Mouse (Mus musculus): ENCODE measurements around the gene Cox6a1. TPM values are rescaled to one million over a fixed set of nuclear protein-coding genes. Genes with fewer than 3 reads are reported as not detected.

Cox6a1 gene
- total and polyA plus RNA-seq, 2 experiments from 2014 or later, result 1,342 to 1,504 TPM

DNA sequence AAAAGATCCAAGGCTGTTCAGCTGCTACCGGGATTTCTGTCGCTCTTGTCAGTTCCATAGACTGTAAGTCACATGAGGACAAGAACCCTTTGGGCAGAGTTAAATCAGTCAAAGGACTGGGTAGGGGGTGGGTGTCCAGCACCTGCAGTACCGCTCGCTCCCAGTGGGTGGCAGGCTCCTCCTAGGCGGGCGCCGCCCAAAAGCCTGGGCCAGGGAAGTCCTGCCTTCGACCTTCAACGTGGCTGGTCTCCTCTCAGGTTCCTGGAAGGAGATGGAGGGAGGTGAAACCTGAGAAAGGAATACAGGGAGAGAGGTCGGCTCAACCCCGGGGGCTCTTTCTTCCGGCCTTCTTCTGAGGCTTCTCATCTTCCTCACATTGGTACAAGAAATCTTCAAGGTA, 10.1 kb upstream of the Cox6a1 start:
- DNase-seq (ENCODE audit: low spot score) (peak; percentile 77), ATAC-seq (ENCODE audit: low FRiP score) (no peak)
- no peak overlapping the region for H3K27ac ChIP-seq (ENCODE audit: low read depth, low read length)
- WGBS, result 7% methylated on average over 12 of the region's 12 CpGs
- H3K4me1 ChIP-seq (ENCODE audit: insufficient read depth, low read length), result no peaks in the 10 kb centered on the region
- H3K4me2 ChIP-seq (ENCODE audit: low read depth, low read length, poor library complexity, severe bottlenecking), result no peak overlapping the region
- no peak overlapping the region for H3K9ac ChIP-seq (replicated peaks; ENCODE audit: low read length, poor library complexity, severe bottlenecking)
- H3K36me3 ChIP-seq (ENCODE audit: insufficient read depth, low read length), result no peaks in the 10 kb centered on the region
- no peaks in the 10 kb centered on the region for H3K27me3 ChIP-seq (ENCODE audit: insufficient read depth, low read length)
- peak; percentile 84 for TF ChIP-seq CTCF (IDR thresholded peaks at IDR 0.05)
- no peaks in the 10 kb centered on the region for H3K9me3 ChIP-seq (ENCODE audit: low read length)
- H3K4me3 ChIP-seq (ENCODE audit: low read depth, low read length), result no peak overlapping the region

- Histone ChIP-seq H3K4me3 (ENCODE audit: low read depth, low read length) (no peak overlapping the region), H3K9ac (replicated peaks; ENCODE audit: low read length, poor library complexity, severe bottlenecking) (no peak overlapping the region), H3K4me1 (ENCODE audit: insufficient read depth, low read length) (no peaks in the 10 kb centered on the region), H3K27ac (ENCODE audit: low read depth, low read length) (no peak overlapping the region), H3K9me3 (ENCODE audit: low read length) (no peaks in the 10 kb centered on the region), H3K27me3 (ENCODE audit: insufficient read depth, low read length) (no peaks in the 10 kb centered on the region), H3K36me3 (ENCODE audit: insufficient read depth, low read length) (no peaks in the 10 kb centered on the region), H3K4me2 (ENCODE audit: low read depth, low read length, poor library complexity, severe bottlenecking) (no peak overlapping the region)
- ATAC-seq (ENCODE audit: low FRiP score), result no peak
- no peak for DNase-seq (ENCODE audit: low spot score)
- WGBS, result 76% methylated on average over 13 of the region's 13 CpGs
- TF ChIP-seq CTCF (IDR thresholded peaks at IDR 0.05), result no peak
Measured at GRCm38 (mm10) chr5:115355070-115355469, 6.3 kb upstream of the Cox6a1 start.

DNA sequence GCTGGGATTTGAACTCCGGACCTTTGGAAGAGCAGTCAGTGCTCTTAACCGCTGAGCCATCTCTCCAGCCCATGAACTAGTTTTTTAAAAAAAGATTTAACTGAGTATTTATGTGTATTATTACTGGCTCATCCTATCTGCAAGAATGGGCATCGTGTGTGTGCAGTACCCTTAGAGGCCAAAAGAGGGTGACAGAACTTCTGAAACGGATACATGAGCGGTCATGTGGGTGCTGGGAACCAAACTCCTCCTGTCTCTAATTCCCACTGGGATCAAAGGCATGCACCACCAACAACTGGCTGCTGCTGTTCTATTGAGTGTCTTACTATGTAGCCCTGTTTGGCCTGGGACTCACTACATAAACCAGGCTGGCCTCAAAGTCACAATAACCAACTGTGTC, 2.6 kb upstream of the Cox6a1 start:
- Histone ChIP-seq H3K9me3 (ENCODE audit: low read length) (no peaks in the 10 kb centered on the region), H3K27me3 (ENCODE audit: insufficient read depth, low read length) (no peaks in the 10 kb centered on the region), H3K4me3 (ENCODE audit: low read depth, low read length) (no peak overlapping the region), H3K9ac (replicated peaks; ENCODE audit: low read length, poor library complexity, severe bottlenecking) (no peak overlapping the region), H3K36me3 (ENCODE audit: insufficient read depth, low read length) (no peaks in the 10 kb centered on the region), H3K4me2 (ENCODE audit: low read depth, low read length, poor library complexity, severe bottlenecking) (no peak overlapping the region), H3K4me1 (ENCODE audit: insufficient read depth, low read length) (peaks cover 4% of the 10 kb centered on the region; the same call in 1 of the 2 replicates), H3K27ac (ENCODE audit: low read depth, low read length) (no peak overlapping the region)
- WGBS, result 84% methylated on average over 5 of the region's 5 CpGs
- TF ChIP-seq CTCF (IDR thresholded peaks at IDR 0.05), result 0 out of 2 replicates have a peak, but pooled peaks have one; percentile 20
- DNase-seq (ENCODE audit: low spot score) (no peak), ATAC-seq (ENCODE audit: low FRiP score) (no peak)

GRCm38 (mm10) chr5:115349225-115349555, 409 bp upstream of the Cox6a1 start:
- under 1% methylated on average over 18 of the region's 18 CpGs for WGBS
- Histone ChIP-seq H3K4me1 (ENCODE audit: insufficient read depth, low read length) (peaks cover 4% of the 10 kb centered on the region; the same call in 1 of the 2 replicates), H3K27ac (ENCODE audit: low read depth, low read length) (peak overlapping the region; percentile 68), H3K9me3 (ENCODE audit: low read length) (no peaks in the 10 kb centered on the region), H3K27me3 (ENCODE audit: insufficient read depth, low read length) (no peaks in the 10 kb centered on the region), H3K36me3 (ENCODE audit: insufficient read depth, low read length) (peaks cover 12% of the 10 kb centered on the region), H3K4me3 (ENCODE audit: low read depth, low read length) (peak overlapping the region; percentile 85), H3K9ac (replicated peaks; ENCODE audit: low read length, poor library complexity, severe bottlenecking) (peak overlapping the region; percentile 56), H3K4me2 (ENCODE audit: low read depth, low read length, poor library complexity, severe bottlenecking) (peak overlapping the region; percentile 95)
- no peak for TF ChIP-seq CTCF (IDR thresholded peaks at IDR 0.05)
- no peak for ATAC-seq (ENCODE audit: low FRiP score)
- no peak for DNase-seq (ENCODE audit: low spot score)

DNA sequence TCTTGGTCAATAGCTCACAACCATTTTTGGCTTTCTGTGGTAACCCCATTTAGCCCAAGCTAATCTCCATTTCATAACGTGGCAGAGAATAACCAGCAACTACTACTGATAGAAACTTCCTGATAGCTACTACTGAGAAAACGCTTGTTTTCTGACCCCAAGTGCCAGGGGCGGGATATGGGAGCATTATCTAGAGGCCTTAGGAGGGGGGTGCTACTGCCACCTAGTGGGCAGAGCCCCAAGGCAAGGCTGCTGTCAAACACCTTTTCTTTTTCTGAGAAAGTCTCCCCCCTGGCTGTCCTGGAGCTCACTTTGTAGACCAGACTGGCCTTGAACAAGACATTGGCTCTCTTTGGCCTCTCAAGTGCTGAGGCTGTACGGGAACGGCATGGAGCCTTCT, 1.2 kb downstream of the Cox6a1 start:
- ATAC-seq (ENCODE audit: low FRiP score), result no peak
- Histone ChIP-seq H3K27me3 (ENCODE audit: insufficient read depth, low read length) (no peaks in the 10 kb centered on the region), H3K4me1 (ENCODE audit: insufficient read depth, low read length) (peaks cover 4% of the 10 kb centered on the region; the same call in 1 of the 2 replicates), H3K9ac (replicated peaks; ENCODE audit: low read length, poor library complexity, severe bottlenecking) (no peak overlapping the region), H3K4me2 (ENCODE audit: low read depth, low read length, poor library complexity, severe bottlenecking) (peak overlapping the region; percentile 95), H3K36me3 (ENCODE audit: insufficient read depth, low read length) (peaks cover 28% of the 10 kb centered on the region), H3K9me3 (ENCODE audit: low read length) (no peaks in the 10 kb centered on the region), H3K4me3 (ENCODE audit: low read depth, low read length) (peak overlapping the region; percentile 85), H3K27ac (ENCODE audit: low read depth, low read length) (no peak overlapping the region)
- TF ChIP-seq CTCF (IDR thresholded peaks at IDR 0.05), result peak; percentile 84
- DNase-seq (ENCODE audit: low spot score), result peak; percentile 82
- 1% methylated on average over 5 of the region's 5 CpGs for WGBS

DNA sequence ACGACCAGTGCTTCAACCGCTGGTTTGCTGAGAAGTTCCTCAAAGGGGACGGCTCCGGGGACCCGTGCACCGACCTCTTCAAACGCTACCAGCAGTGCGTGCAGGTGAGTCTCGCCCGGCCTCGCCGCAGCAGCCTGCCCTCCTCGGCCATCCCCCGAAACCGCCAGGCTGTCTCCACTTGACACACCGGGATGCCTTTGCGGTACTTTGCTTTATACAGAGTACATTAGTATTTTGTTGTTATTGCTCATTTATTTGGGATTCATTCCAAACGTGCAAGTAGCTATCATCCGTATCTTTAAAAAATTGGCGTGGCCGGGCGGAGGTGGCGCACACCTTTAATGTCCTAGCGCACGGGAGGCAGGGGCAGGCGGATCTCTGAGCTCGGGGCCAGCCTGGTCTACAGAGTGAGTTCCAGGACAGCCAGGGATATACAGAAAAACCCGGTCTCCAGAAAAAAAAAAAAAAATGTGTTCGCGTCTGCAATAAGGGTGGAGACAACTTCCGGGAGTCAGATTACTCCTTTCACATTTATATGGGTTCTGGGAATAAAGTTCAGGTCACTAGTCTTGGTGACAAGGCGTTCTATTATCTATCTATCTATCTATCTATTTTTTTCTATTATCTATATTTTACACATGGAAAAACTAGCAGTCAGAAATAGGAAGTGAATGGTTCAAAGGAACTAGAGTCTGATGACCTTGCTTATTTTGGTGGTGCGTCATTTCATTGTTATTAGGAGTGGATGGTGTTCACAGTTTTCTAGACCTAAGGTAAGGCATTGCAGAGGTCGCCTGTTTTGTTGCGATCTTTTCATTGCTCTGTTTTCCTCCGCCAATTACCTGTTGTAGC, 7.2 kb downstream of the Cox6a1 start:
- H3K27me3 ChIP-seq (ENCODE audit: insufficient read depth, low read length), result no peaks in the 10 kb centered on the region
- H3K27ac ChIP-seq (ENCODE audit: low read depth, low read length), result peak overlapping the region; percentile 81
- H3K36me3 ChIP-seq (ENCODE audit: insufficient read depth, low read length), result peaks cover 28% of the 10 kb centered on the region
- no peak for ATAC-seq (ENCODE audit: low FRiP score)
- TF ChIP-seq CTCF (IDR thresholded peaks at IDR 0.05), result no peak
- DNase-seq (ENCODE audit: low spot score), result no peak
- H3K4me1 ChIP-seq (ENCODE audit: insufficient read depth, low read length), result peaks cover 5% of the 10 kb centered on the region
- H3K9me3 ChIP-seq (ENCODE audit: low read length), result no peaks in the 10 kb centered on the region
- peak overlapping the region; percentile 69 for H3K4me2 ChIP-seq (ENCODE audit: low read depth, low read length, poor library complexity, severe bottlenecking)
- peak overlapping the region; percentile 90 for H3K4me3 ChIP-seq (ENCODE audit: low read depth, low read length)
- H3K9ac ChIP-seq (replicated peaks; ENCODE audit: low read length, poor library complexity, severe bottlenecking), result peak overlapping the region; percentile 90
- 12% methylated on average over 36 of the region's 36 CpGs for WGBS

All from midbrain, postnatal 0 days (tissue).